Mouse (Mus musculus) T-cell, adult 2 months (primary cell): Measurements from ENCODE around the gene Pclo.
"Not testable (repeated sequence)": the region's sequence is repeated elsewhere in the genome, so short reads cannot be mapped to it uniquely, and the experiment has no call there.

Source experiments
- DNase-seq: peaks from one replicate; pipeline ENCODE4 v3.0.0; 2022; ENCODE audit warnings: low spot score

Gene Pclo

GRCm38 (mm10) chr5:14691995-14692394 is 177.3 kb downstream of the Pclo start:
- no peak for DNase-seq

GRCm38 (mm10) chr5:14696745-14697144 is 182.0 kb downstream of the Pclo start:
- no peak for DNase-seq

- DNase-seq: no peak
Observed at GRCm38 (mm10) chr5:14700900-14701299, 186.2 kb downstream of the Pclo start.

- DNase-seq: no peak
Observed at GRCm38 (mm10) chr5:14705423-14705822, 190.7 kb downstream of the Pclo start.

GRCm38 (mm10) chr5:14707311-14707710 is 192.6 kb downstream of the Pclo start:
- DNase-seq: no peak

- DNase-seq: no peak
Observed at GRCm38 (mm10) chr5:14723576-14723975, 208.9 kb downstream of the Pclo start.

GRCm38 (mm10) chr5:14728676-14729253 is 214.0 kb downstream of the Pclo start:
- DNase-seq: no peak

GRCm38 (mm10) chr5:14750882-14751281 is 236.2 kb downstream of the Pclo start:
- DNase-seq: no peak

- no peak for DNase-seq
Observed at GRCm38 (mm10) chr5:14766686-14767085, 252.0 kb downstream of the Pclo start.

GRCm38 (mm10) chr5:14782362-14783082 is 267.8 kb downstream of the Pclo start:
- no peak for DNase-seq

- DNase-seq: no peak
Observed at GRCm38 (mm10) chr5:14793891-14794290, 279.2 kb downstream of the Pclo start.

- DNase-seq: no peak
Observed at GRCm38 (mm10) chr5:14807136-14807535, 292.4 kb downstream of the Pclo start.

- no peak for DNase-seq
Observed at GRCm38 (mm10) chr5:14833165-14833860, 318.6 kb downstream of the Pclo start.

- DNase-seq: no peak
Observed at GRCm38 (mm10) chr5:14834155-14834991, 319.7 kb downstream of the Pclo start.

- DNase-seq: no peak
Observed at GRCm38 (mm10) chr5:14853650-14854049, 338.9 kb downstream of the Pclo start.

- not testable (repeated sequence) for DNase-seq
Observed at GRCm38 (mm10) chr5:14885291-14885690, 370.6 kb downstream of the Pclo start.

- no peak for DNase-seq
Observed at GRCm38 (mm10) chr5:14892242-14892641, 377.5 kb downstream of the Pclo start.

GRCm38 (mm10) chr5:14903539-14903938 is 388.8 kb downstream of the Pclo start:
- DNase-seq: not testable (repeated sequence)
